Mouse (Mus musculus): ENCODE results near the gene Gulp1. TPM values are rescaled to one million over a fixed set of nuclear protein-coding genes. Genes with fewer than 3 reads are reported as not detected.

Gulp1 gene
- polyA plus RNA-seq, 1 experiment, result 1.8 TPM

DNA sequence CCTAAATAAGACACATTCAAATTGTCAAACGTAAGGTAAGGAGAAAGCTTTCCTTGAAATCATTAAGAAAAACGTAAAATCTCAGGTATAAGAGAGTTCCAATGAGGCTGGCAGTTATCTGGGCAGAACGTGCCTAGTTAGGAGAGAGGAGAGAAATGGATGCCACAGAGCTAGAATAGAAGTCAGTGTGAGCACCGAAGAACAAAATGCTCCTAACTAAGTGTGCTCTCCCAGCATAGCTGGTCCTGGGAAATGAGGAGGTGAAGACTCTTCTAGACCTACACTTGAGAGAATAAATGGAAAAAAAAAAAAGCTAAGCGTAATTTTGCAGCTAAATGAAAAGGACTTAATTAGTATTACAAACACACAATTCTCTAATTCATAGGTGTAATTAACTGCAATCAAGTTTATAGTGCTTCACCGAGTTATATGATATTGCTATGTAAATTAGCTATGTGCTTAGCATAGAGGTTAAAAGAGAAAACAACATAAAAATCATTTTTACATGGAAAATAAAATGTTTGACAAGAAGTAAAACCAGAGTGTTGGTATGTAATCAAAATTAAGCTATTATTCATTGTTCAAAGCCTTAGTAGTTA is 94.5 kb downstream of the Gulp1 start:
- Histone ChIP-seq H3K4me3 (ENCODE audit: insufficient read depth, poor library complexity, severe bottlenecking) (no peak overlapping the region), H3K36me3 (ENCODE audit: control insufficient read depth, insufficient read depth) (no peaks in the 10 kb centered on the region), H3ac (ENCODE audit: control insufficient read depth, insufficient read length, low read depth) (no peak overlapping the region), H3K79me3 (ENCODE audit: low read depth) (no peaks in the 10 kb centered on the region), H3K27me3 (ENCODE audit: control insufficient read depth, insufficient read depth, insufficient read length) (no peaks in the 10 kb centered on the region), H3K79me2 (ENCODE audit: control insufficient read depth, insufficient read depth) (no peaks in the 10 kb centered on the region)
- no peak for TF ChIP-seq MAX (IDR thresholded peaks at IDR 0.05)
- no peak for TF ChIP-seq MYOG (IDR thresholded peaks at IDR 0.05; ENCODE audit: control insufficient read depth, extremely low read depth, insufficient read length)
- no peak for TF ChIP-seq FOSL1 (IDR thresholded peaks at IDR 0.05; ENCODE audit: insufficient read depth, low read length, poor library complexity, severe bottlenecking)
- no peak for TF ChIP-seq USF1 (IDR thresholded peaks at IDR 0.05; ENCODE audit: low read depth)
- TF ChIP-seq CEBPB (IDR thresholded peaks at IDR 0.05; ENCODE audit: low read depth), result no peak

GRCm38 (mm10) chr1:44678974-44679373 is 127.7 kb downstream of the Gulp1 start:
- Histone ChIP-seq H3K36me3 (ENCODE audit: control insufficient read depth, insufficient read depth) (no peaks in the 10 kb centered on the region), H3K4me3 (ENCODE audit: insufficient read depth, poor library complexity, severe bottlenecking) (no peak overlapping the region), H3K27me3 (ENCODE audit: control insufficient read depth, insufficient read depth, insufficient read length) (no peaks in the 10 kb centered on the region), H3K79me3 (ENCODE audit: low read depth) (no peaks in the 10 kb centered on the region), H3K79me2 (ENCODE audit: control insufficient read depth, insufficient read depth) (no peaks in the 10 kb centered on the region), H3ac (ENCODE audit: control insufficient read depth, insufficient read length, low read depth) (no peak overlapping the region)
- no peak for TF ChIP-seq MYOD1 (IDR thresholded peaks at IDR 0.05; ENCODE audit: control insufficient read depth, insufficient read length, low read depth)
- TF ChIP-seq FOSL1 (IDR thresholded peaks at IDR 0.05; ENCODE audit: insufficient read depth, low read length, poor library complexity, severe bottlenecking), result no peak
- no peak for TF ChIP-seq MYOG (IDR thresholded peaks at IDR 0.05; ENCODE audit: control insufficient read depth, extremely low read depth, insufficient read length)
- no peak for TF ChIP-seq CEBPB (IDR thresholded peaks at IDR 0.05; ENCODE audit: low read depth)
- no peak for TF ChIP-seq MAX (IDR thresholded peaks at IDR 0.05)
- TF ChIP-seq USF1 (IDR thresholded peaks at IDR 0.05; ENCODE audit: low read depth), result no peak
- no peak for TF ChIP-seq CTCF (IDR thresholded peaks at IDR 0.05; ENCODE audit: control insufficient read depth, insufficient read depth, insufficient read length)

- Histone ChIP-seq H3K79me3 (ENCODE audit: low read depth) (no peaks in the 10 kb centered on the region), H3K27me3 (ENCODE audit: control insufficient read depth, insufficient read depth, insufficient read length) (no peaks in the 10 kb centered on the region), H3K36me3 (ENCODE audit: control insufficient read depth, insufficient read depth) (no peaks in the 10 kb centered on the region), H3K4me3 (ENCODE audit: insufficient read depth, poor library complexity, severe bottlenecking) (no peak overlapping the region), H3ac (ENCODE audit: control insufficient read depth, insufficient read length, low read depth) (no peak overlapping the region), H3K79me2 (ENCODE audit: control insufficient read depth, insufficient read depth) (no peaks in the 10 kb centered on the region)
- TF ChIP-seq MYOD1 (IDR thresholded peaks at IDR 0.05; ENCODE audit: control insufficient read depth, insufficient read length, low read depth) (no peak), CTCF (IDR thresholded peaks at IDR 0.05; ENCODE audit: control insufficient read depth, insufficient read depth, insufficient read length) (no peak), USF1 (IDR thresholded peaks at IDR 0.05; ENCODE audit: low read depth) (no peak), MYOG (IDR thresholded peaks at IDR 0.05; ENCODE audit: control insufficient read depth, extremely low read depth, insufficient read length) (no peak), MAX (IDR thresholded peaks at IDR 0.05) (no peak), FOSL1 (IDR thresholded peaks at IDR 0.05; ENCODE audit: insufficient read depth, low read length, poor library complexity, severe bottlenecking) (no peak), CEBPB (IDR thresholded peaks at IDR 0.05; ENCODE audit: low read depth) (no peak)
Measured at GRCm38 (mm10) chr1:44679415-44679814, 128.1 kb downstream of the Gulp1 start.

DNA sequence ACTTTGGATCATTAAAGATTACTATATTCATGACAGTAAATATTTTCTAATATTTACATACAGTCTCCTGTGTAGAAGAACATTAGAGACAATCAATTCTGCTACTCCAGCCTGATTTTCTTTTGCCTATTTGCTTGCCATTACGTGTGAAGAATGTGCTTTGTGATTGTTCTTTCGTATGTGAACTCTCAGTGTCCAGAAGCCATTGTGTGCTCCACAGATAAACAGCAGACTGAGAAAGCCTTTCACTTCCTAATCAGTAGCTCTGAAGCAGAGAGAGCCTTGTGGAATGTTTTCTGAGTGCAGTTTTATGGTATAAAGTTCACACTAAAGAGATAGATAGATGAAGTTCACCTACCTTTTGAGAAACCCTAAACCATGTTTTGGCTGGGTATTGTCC is 131.2 kb downstream of the Gulp1 start:
- H3ac ChIP-seq (ENCODE audit: control insufficient read depth, insufficient read length, low read depth), result no peak overlapping the region
- no peak for TF ChIP-seq CTCF (IDR thresholded peaks at IDR 0.05; ENCODE audit: control insufficient read depth, insufficient read depth, insufficient read length)
- no peak for TF ChIP-seq USF1 (IDR thresholded peaks at IDR 0.05; ENCODE audit: low read depth)
- no peak for TF ChIP-seq MAX (IDR thresholded peaks at IDR 0.05)
- no peak for TF ChIP-seq FOSL1 (IDR thresholded peaks at IDR 0.05; ENCODE audit: insufficient read depth, low read length, poor library complexity, severe bottlenecking)
- TF ChIP-seq CEBPB (IDR thresholded peaks at IDR 0.05; ENCODE audit: low read depth), result no peak
- no peak for TF ChIP-seq MYOG (IDR thresholded peaks at IDR 0.05; ENCODE audit: control insufficient read depth, extremely low read depth, insufficient read length)
- no peak for TF ChIP-seq MYOD1 (IDR thresholded peaks at IDR 0.05; ENCODE audit: control insufficient read depth, insufficient read length, low read depth)
- H3K4me3 ChIP-seq (ENCODE audit: insufficient read depth, poor library complexity, severe bottlenecking), result no peak overlapping the region
- no peaks in the 10 kb centered on the region for H3K36me3 ChIP-seq (ENCODE audit: control insufficient read depth, insufficient read depth)
- H3K79me3 ChIP-seq (ENCODE audit: low read depth), result no peaks in the 10 kb centered on the region
- no peaks in the 10 kb centered on the region for H3K79me2 ChIP-seq (ENCODE audit: control insufficient read depth, insufficient read depth)
- H3K27me3 ChIP-seq (ENCODE audit: control insufficient read depth, insufficient read depth, insufficient read length), result no peaks in the 10 kb centered on the region

- Histone ChIP-seq H3K79me2 (ENCODE audit: control insufficient read depth, insufficient read depth) (no peaks in the 10 kb centered on the region), H3K79me3 (ENCODE audit: low read depth) (no peaks in the 10 kb centered on the region), H3K27me3 (ENCODE audit: control insufficient read depth, insufficient read depth, insufficient read length) (no peaks in the 10 kb centered on the region), H3K36me3 (ENCODE audit: control insufficient read depth, insufficient read depth) (no peaks in the 10 kb centered on the region), H3ac (ENCODE audit: control insufficient read depth, insufficient read length, low read depth) (no peak overlapping the region), H3K4me3 (ENCODE audit: insufficient read depth, poor library complexity, severe bottlenecking) (no peak overlapping the region)
- TF ChIP-seq FOSL1 (IDR thresholded peaks at IDR 0.05; ENCODE audit: insufficient read depth, low read length, poor library complexity, severe bottlenecking) (no peak), MYOG (IDR thresholded peaks at IDR 0.05; ENCODE audit: control insufficient read depth, extremely low read depth, insufficient read length) (no peak), MYOD1 (IDR thresholded peaks at IDR 0.05; ENCODE audit: control insufficient read depth, insufficient read length, low read depth) (no peak), CTCF (IDR thresholded peaks at IDR 0.05; ENCODE audit: control insufficient read depth, insufficient read depth, insufficient read length) (no peak), USF1 (IDR thresholded peaks at IDR 0.05; ENCODE audit: low read depth) (no peak), CEBPB (IDR thresholded peaks at IDR 0.05; ENCODE audit: low read depth) (no peak), MAX (IDR thresholded peaks at IDR 0.05) (no peak)
Measured at GRCm38 (mm10) chr1:44683723-44684122, 132.4 kb downstream of the Gulp1 start.

All from C2C12 (cell line).